Mouse (Mus musculus): ENCODE data around the gene Rab5if. TPM values are rescaled to one million over a fixed set of nuclear protein-coding genes. Genes with fewer than 3 reads are reported as not detected.
A peak's percentile ranks its signal among the peaks of the same experiment; 100 is the strongest.

Rab5if gene
- polyA plus RNA-seq, 1 experiment from 2014 or later = 173 TPM

- H3K9me3 ChIP-seq (replicated peaks; ENCODE audit: control insufficient read depth, low read length) = no peaks in the 10 kb centered on the region
- under 1% methylated on average over 19 of the region's 19 CpGs for WGBS
- H3K4me3 ChIP-seq (ENCODE audit: low read length) = peak overlapping the region; percentile 86
- peak overlapping the region; percentile 94 for H3K27ac ChIP-seq (ENCODE audit: low read length)
- H3K4me1 ChIP-seq (ENCODE audit: control insufficient read depth, insufficient read depth, low read length) = peaks cover 28% of the 10 kb centered on the region
- peaks cover 4% of the 10 kb centered on the region; the same call in 1 of the 2 replicates for H3K36me3 ChIP-seq (ENCODE audit: control insufficient read depth, insufficient read depth)
- 0 out of 2 replicates have a peak, but pooled peaks have one; percentile 5 for ATAC-seq (replicated peaks; ENCODE audit: extremely low read depth, insufficient read depth, low FRiP score)
- H3K27me3 ChIP-seq (ENCODE audit: control insufficient read depth, insufficient read depth, low read length) = no peaks in the 10 kb centered on the region
- peak overlapping the region; percentile 87 for H3K9ac ChIP-seq (ENCODE audit: low read length)
- peak overlapping the region; percentile 64 for H3K4me2 ChIP-seq (ENCODE audit: low read depth, low read length)
Observed at GRCm38 (mm10) chr2:156862041-156862717, 749 bp upstream of the Rab5if start.

- no peaks in the 10 kb centered on the region for H3K27me3 ChIP-seq (ENCODE audit: control insufficient read depth, insufficient read depth, low read length)
- H3K9me3 ChIP-seq (replicated peaks; ENCODE audit: control insufficient read depth, low read length) = no peaks in the 10 kb centered on the region
- H3K36me3 ChIP-seq (ENCODE audit: control insufficient read depth, insufficient read depth) = peaks cover 8% of the 10 kb centered on the region; the same call in 1 of the 2 replicates
- H3K4me3 ChIP-seq (ENCODE audit: low read length) = peak overlapping the region; percentile 86
- H3K4me2 ChIP-seq (ENCODE audit: low read depth, low read length) = peak overlapping the region; percentile 93
- peak overlapping the region; percentile 93 for H3K27ac ChIP-seq (ENCODE audit: low read length)
- no peak; the same call in 1 of the 2 replicates for ATAC-seq (replicated peaks; ENCODE audit: extremely low read depth, insufficient read depth, low FRiP score)
- WGBS = under 1% methylated on average over 28 of the region's 28 CpGs
- H3K4me1 ChIP-seq (ENCODE audit: control insufficient read depth, insufficient read depth, low read length) = peaks cover 15% of the 10 kb centered on the region
- peak overlapping the region; percentile 99 for H3K9ac ChIP-seq (ENCODE audit: low read length)
Observed at GRCm38 (mm10) chr2:156863487-156864160, 696 bp downstream of the Rab5if start.

- peaks cover 10% of the 10 kb centered on the region; the same call in 1 of the 2 replicates for H3K36me3 ChIP-seq (ENCODE audit: control insufficient read depth, insufficient read depth)
- peaks cover 15% of the 10 kb centered on the region for H3K4me1 ChIP-seq (ENCODE audit: control insufficient read depth, insufficient read depth, low read length)
- peak overlapping the region; percentile 93 for H3K4me2 ChIP-seq (ENCODE audit: low read depth, low read length)
- no peaks in the 10 kb centered on the region for H3K9me3 ChIP-seq (replicated peaks; ENCODE audit: control insufficient read depth, low read length)
- no peak overlapping the region; the same call in 1 of the 2 replicates for H3K9ac ChIP-seq (ENCODE audit: low read length)
- WGBS = 66% methylated on average over 3 of the region's 3 CpGs
- no peak for ATAC-seq (replicated peaks; ENCODE audit: extremely low read depth, insufficient read depth, low FRiP score)
- H3K27me3 ChIP-seq (ENCODE audit: control insufficient read depth, insufficient read depth, low read length) = no peaks in the 10 kb centered on the region
- peak overlapping the region; percentile 86 for H3K4me3 ChIP-seq (ENCODE audit: low read length)
- H3K27ac ChIP-seq (ENCODE audit: low read length) = peak overlapping the region; percentile 93; the same call in 1 of the 2 replicates
Observed at GRCm38 (mm10) chr2:156864481-156864880, 1.6 kb downstream of the Rab5if start.

DNA sequence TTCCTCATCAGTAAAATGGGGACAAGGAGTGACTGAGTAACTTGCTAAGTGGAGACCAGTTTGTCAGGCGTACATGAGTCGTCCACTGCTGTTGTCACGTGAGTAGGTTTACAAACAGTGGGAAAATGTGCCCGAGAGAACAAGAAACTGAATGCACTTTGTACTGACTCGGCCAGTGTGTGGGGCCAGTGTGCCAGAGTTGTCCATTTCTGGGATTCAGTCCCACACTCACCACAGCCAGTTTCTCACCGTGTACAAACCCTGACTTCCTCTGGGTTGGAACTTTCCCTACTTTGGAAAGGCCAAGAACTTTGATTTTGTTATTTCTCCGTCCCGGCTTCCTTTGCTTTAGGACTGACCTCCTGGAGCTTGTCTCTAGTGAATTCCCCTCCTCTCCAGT is 6.1 kb downstream of the Rab5if start:
- Histone ChIP-seq H3K9me3 (replicated peaks; ENCODE audit: control insufficient read depth, low read length) (no peaks in the 10 kb centered on the region), H3K27me3 (ENCODE audit: control insufficient read depth, insufficient read depth, low read length) (no peaks in the 10 kb centered on the region), H3K4me1 (ENCODE audit: control insufficient read depth, insufficient read depth, low read length) (peaks cover 16% of the 10 kb centered on the region), H3K4me3 (ENCODE audit: low read length) (no peak overlapping the region), H3K27ac (ENCODE audit: low read length) (no peak overlapping the region), H3K9ac (ENCODE audit: low read length) (no peak overlapping the region), H3K36me3 (ENCODE audit: control insufficient read depth, insufficient read depth) (peaks cover 29% of the 10 kb centered on the region), H3K4me2 (ENCODE audit: low read depth, low read length) (no peak overlapping the region)
- WGBS = 80% methylated on average over 8 of the region's 8 CpGs
- no peak for ATAC-seq (replicated peaks; ENCODE audit: extremely low read depth, insufficient read depth, low FRiP score)

GRCm38 (mm10) chr2:156869554-156869953 is 6.6 kb downstream of the Rab5if start:
- no peak overlapping the region for H3K9ac ChIP-seq (ENCODE audit: low read length)
- peaks cover 33% of the 10 kb centered on the region for H3K36me3 ChIP-seq (ENCODE audit: control insufficient read depth, insufficient read depth)
- H3K9me3 ChIP-seq (replicated peaks; ENCODE audit: control insufficient read depth, low read length) = no peaks in the 10 kb centered on the region
- no peak overlapping the region for H3K4me3 ChIP-seq (ENCODE audit: low read length)
- peaks cover 11% of the 10 kb centered on the region for H3K4me1 ChIP-seq (ENCODE audit: control insufficient read depth, insufficient read depth, low read length)
- no peak overlapping the region for H3K4me2 ChIP-seq (ENCODE audit: low read depth, low read length)
- no peak overlapping the region for H3K27ac ChIP-seq (ENCODE audit: low read length)
- 85% methylated on average over 7 of the region's 7 CpGs for WGBS
- H3K27me3 ChIP-seq (ENCODE audit: control insufficient read depth, insufficient read depth, low read length) = no peaks in the 10 kb centered on the region
- ATAC-seq (replicated peaks; ENCODE audit: extremely low read depth, insufficient read depth, low FRiP score) = no peak

GRCm38 (mm10) chr2:156870519-156870918 is 7.6 kb downstream of the Rab5if start:
- no peaks in the 10 kb centered on the region for H3K27me3 ChIP-seq (ENCODE audit: control insufficient read depth, insufficient read depth, low read length)
- no peak overlapping the region for H3K27ac ChIP-seq (ENCODE audit: low read length)
- WGBS = 27% methylated on average over 6 of the region's 6 CpGs
- no peak overlapping the region for H3K4me2 ChIP-seq (ENCODE audit: low read depth, low read length)
- peaks cover 33% of the 10 kb centered on the region for H3K36me3 ChIP-seq (ENCODE audit: control insufficient read depth, insufficient read depth)
- ATAC-seq (replicated peaks; ENCODE audit: extremely low read depth, insufficient read depth, low FRiP score) = no peak
- H3K9ac ChIP-seq (ENCODE audit: low read length) = no peak overlapping the region
- H3K4me1 ChIP-seq (ENCODE audit: control insufficient read depth, insufficient read depth, low read length) = peaks cover 10% of the 10 kb centered on the region
- H3K9me3 ChIP-seq (replicated peaks; ENCODE audit: control insufficient read depth, low read length) = no peaks in the 10 kb centered on the region
- H3K4me3 ChIP-seq (ENCODE audit: low read length) = no peak overlapping the region

GRCm38 (mm10) chr2:156873629-156874028 is 10.7 kb downstream of the Rab5if start:
- WGBS = 24% methylated on average over 5 of the region's 5 CpGs
- peaks cover 10% of the 10 kb centered on the region for H3K4me1 ChIP-seq (ENCODE audit: control insufficient read depth, insufficient read depth, low read length)
- no peaks in the 10 kb centered on the region for H3K9me3 ChIP-seq (replicated peaks; ENCODE audit: control insufficient read depth, low read length)
- peaks cover 27% of the 10 kb centered on the region for H3K36me3 ChIP-seq (ENCODE audit: control insufficient read depth, insufficient read depth)
- ATAC-seq (replicated peaks; ENCODE audit: extremely low read depth, insufficient read depth, low FRiP score) = no peak
- no peak overlapping the region for H3K9ac ChIP-seq (ENCODE audit: low read length)
- no peaks in the 10 kb centered on the region for H3K27me3 ChIP-seq (ENCODE audit: control insufficient read depth, insufficient read depth, low read length)
- no peak overlapping the region for H3K4me2 ChIP-seq (ENCODE audit: low read depth, low read length)
- H3K27ac ChIP-seq (ENCODE audit: low read length) = no peak overlapping the region
- no peak overlapping the region for H3K4me3 ChIP-seq (ENCODE audit: low read length)

DNA sequence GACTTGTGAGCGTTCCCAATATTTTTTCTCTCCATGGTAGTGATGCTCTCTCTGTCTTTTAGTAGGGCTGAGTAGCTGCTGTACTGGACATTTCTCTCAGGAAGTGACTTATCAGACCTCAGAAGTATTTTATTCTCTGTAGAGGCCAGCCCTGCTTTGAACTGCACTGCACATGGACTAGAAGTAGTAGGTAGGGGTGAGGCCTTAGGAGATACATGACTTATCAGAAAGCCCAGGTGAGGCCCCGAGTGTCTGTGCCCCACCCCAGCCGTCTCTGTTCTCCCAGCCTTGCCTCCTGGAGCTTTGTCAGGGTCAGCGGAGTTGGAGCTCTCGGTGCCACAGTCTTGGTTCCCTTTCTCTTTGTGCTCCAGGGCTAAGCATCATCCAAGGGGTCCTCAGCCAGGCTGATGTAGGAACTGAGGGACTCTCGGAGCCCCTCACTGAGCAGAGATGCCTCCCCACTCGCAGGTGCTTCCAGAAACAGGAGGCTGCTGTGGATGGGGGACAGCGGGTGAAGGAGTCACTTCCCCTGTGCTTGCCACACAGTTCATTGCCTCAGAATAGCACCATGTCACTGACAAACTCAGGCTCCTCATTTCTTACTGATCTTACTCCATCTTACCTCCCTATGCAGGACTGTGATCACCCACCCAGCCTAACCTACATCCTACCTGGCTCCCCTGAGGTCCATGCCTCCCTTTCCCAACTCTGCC is 11.3 kb downstream of the Rab5if start:
- Histone ChIP-seq H3K27ac (ENCODE audit: low read length) (no peak overlapping the region), H3K9ac (ENCODE audit: low read length) (no peak overlapping the region), H3K36me3 (ENCODE audit: control insufficient read depth, insufficient read depth) (peaks cover 26% of the 10 kb centered on the region), H3K4me1 (ENCODE audit: control insufficient read depth, insufficient read depth, low read length) (peaks cover 10% of the 10 kb centered on the region), H3K27me3 (ENCODE audit: control insufficient read depth, insufficient read depth, low read length) (no peaks in the 10 kb centered on the region), H3K9me3 (replicated peaks; ENCODE audit: control insufficient read depth, low read length) (no peaks in the 10 kb centered on the region), H3K4me3 (ENCODE audit: low read length) (no peak overlapping the region), H3K4me2 (ENCODE audit: low read depth, low read length) (no peak overlapping the region)
- WGBS = 90% methylated on average over 8 of the region's 8 CpGs
- ATAC-seq (replicated peaks; ENCODE audit: extremely low read depth, insufficient read depth, low FRiP score) = no peak

Data from heart, embryonic 16.5 days (tissue).